Mouse (Mus musculus) NIH3T3 (cell line): ENCODE data around the gene Serpinb1c.
"Not testable (repeated sequence)": the region's sequence is repeated elsewhere in the genome, so short reads cannot be mapped to it uniquely, and the experiment has no call there.

Source experiments
- DNase-seq: peaks from one replicate; pipeline ENCODE4 v3.0.0-alpha.2; 2012; ENCODE audit warnings: low read depth

The Serpinb1c gene

GRCm38 (mm10) chr13:32898111-32898510 lies at the start of gene Serpinb1c:
Gene Serpinb1c, minus strand, starts transcription at chr13:32898211.
- DNase-seq: no peak

- peak; percentile 62 for DNase-seq
These were observed 41.2 kb upstream of the Serpinb1c start for GRCm38 (mm10) chr13:32939191-32939590.

- DNase-seq: not testable (repeated sequence)
These were observed 40.3 kb upstream of the Serpinb1c start for GRCm38 (mm10) chr13:32938275-32938674.

DNA sequence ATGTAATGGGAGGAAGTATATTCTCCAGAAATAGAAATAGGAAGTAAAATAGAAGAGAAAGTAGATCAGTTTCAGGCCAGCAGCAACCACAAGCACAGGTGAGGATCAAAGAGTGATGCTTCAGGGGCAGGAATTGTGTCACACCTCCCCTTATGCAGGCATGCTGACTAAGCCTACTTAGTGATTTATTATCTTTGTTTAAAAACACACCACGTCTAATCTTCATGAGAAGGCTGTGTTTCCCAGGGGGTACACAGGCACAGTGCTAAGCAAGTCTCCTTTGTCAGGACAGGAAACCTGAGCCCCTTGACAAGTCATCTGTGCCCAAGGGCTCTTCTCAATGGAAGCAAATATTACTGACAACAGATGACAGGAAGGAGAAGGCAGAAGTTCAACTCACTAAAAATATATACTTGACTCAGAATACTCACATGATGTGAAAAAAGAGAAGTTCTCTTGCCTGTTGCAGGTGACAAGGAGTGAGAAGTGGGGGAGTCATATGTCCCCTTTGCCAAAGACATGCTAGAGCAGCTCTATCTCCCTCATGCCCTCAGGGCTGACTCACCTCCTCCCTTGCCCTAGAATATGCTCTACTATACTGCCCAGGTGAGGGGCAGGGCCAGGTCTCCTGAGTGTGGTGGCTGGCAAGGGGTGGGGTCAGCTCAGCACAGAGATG lies 36.8 kb upstream of the Serpinb1c start:
- DNase-seq: no peak

- DNase-seq: no peak
These were observed 31.2 kb upstream of the Serpinb1c start for GRCm38 (mm10) chr13:32929107-32929750.

- peak; percentile 44 for DNase-seq
These were observed 29.2 kb upstream of the Serpinb1c start for GRCm38 (mm10) chr13:32927241-32927640.

DNA sequence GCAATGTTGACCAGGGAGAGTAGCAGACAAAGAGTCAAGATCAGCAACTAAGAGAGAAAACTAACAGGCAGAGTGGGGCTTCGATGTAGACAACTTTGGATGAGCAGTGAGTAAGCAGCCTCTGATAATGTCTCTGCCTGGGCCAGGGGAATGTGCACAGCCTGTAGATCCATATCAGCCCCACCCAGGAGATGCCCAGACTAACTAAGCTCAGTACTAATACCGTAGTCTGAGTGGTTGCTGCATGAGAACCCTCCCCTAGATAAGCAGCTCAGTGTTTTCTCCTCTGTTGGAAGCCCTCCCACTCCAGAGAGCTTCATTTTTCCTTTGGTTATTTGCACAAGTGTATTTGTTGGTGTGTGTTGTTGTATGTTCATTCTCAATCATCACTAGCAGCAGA lies 28.6 kb upstream of the Serpinb1c start:
- no peak for DNase-seq

DNA sequence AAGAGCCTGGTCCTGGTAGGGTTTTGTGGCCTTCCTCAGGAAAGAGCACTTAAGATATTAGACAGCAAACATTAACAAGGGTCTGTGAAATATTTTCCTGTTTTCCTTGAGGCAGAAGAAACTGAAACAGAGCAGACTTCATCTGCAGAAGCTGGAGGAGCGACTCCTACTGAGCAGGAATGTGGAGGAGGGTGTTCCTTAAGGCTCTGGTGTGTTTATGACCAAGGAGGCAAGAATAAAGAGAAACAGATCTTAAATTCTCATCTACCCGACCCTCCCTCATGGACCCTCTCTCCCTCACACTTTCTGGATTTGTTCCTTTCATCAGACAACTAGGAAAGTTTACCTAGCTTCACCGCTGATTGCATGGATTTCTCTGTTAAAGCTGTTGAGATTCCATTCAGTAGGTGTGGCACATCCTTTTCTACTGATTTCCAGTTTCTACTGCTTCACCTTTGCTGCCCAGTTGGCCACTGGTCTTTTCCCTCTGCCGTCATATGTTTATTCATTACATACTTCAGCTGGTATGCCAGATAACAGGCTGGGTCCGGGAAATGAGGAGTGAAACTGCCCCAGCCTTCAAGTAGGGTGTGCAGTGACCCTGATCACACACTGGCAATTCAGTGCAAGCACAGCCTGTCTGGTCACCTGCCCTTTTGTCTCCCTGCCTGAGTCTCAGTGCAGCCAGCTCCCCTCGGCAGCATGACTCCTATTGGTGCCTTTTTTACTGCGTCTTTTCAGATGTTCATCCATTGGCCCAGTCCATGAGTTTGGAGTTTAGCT lies 26.8 kb upstream of the Serpinb1c start:
- no peak for DNase-seq

DNA sequence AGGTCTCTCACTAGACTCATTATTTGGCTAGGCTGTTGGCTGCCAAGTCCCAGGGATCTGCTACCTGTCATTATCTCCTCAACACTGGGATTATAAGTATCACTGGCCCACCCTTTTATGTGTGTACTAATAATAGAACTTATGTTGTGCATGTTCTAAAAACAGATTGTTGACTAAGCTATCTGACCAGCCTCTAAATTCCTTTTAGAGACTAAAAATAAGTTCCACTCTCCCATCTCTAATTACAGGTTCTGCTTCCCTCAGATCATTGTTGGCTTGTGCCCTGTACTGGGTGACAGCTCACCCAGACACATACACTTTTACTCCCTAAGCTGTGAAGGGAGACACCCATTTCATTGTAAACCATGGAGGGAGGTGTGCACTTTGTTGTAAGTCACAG lies 24.6 kb upstream of the Serpinb1c start:
- no peak for DNase-seq

DNA sequence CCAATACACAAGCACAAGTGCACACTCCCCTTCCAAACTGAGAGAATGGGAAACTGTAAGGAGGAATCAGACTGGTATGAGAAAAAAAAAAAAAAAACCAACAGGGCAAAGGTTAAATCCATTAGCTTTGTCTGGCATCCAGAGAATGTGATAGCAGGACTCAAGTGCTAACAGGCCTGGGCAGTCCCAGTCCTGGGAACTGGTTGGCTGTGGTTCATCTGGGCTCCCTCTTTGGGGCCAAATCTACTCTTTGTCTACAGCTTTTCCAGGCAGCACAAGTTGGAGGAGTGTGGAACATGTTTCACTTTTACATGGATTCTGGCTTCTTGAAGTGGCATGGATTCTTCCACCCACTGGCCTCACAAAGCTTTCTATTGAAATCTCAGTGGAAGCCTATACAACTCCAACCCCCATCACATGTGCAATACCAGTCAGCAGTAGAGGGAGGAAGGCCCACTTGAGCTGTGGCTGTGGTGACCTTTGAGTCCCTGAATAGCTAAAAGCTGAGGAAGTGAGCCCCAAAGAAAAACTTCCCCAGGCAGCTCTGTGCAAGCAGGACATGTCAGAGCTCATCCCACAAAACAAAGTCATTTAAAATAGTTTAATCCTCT lies 14.9 kb upstream of the Serpinb1c start:
- DNase-seq: peak; percentile 56

- no peak for DNase-seq
These were observed 10.2 kb upstream of the Serpinb1c start for GRCm38 (mm10) chr13:32908182-32908581.

DNA sequence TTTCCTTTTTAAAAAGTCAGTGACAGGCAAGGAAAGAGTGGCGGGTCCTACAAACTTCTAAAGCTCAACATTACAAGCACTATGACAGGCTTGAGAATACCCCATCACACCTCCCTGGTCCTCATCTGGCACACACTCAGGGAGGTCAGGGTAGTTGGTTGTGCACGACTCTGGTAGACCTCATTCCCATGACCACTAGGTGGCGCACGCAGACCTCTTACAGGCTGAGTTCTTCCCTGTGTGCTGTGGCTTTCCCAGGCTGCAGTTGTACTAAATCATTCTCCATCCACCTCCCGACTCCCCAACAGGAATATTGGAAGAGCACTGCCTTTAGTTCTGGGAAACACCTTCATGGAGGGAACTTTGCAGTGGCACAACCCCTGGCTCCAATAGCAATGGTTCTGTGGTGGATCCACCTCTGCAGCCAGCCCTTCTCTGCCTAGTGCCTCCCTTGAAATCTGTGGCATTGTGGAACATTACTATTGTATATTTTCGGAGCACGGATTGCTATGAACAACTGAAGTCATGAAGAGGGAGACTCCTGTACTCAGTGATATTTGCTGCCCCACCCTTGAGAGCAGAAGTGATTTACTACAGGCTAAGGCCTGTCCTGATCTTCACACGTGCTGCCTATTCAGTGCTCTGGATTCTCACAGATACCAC lies 5.3 kb upstream of the Serpinb1c start:
- DNase-seq: peak; percentile 95

DNA sequence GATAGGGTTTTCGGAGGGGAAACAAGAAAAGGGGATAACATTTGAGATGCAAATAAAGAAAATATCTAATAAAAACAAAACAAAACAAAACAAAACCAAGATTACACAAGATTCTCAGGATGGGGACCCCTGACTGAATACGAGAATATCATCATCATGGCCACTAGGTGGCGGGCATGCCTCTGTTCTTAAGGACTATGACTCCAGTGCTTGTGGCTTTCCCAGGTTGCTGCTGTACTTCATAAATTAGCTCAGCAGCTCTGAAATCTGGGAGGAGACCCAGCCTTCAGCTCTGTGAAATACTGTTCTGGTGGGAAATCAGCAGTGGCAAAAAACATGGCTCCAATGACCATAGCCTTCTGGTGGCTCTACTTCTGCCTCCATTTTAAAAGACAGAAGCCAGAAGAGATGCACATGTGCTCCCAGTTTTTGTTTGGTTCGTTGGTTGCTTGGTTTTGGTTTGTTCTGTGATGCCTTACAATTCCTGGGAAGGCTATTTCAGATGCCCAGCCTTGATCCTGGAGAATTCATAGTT lies 4.5 kb upstream of the Serpinb1c start:
- peak; percentile 85 for DNase-seq

- DNase-seq: peak; percentile 59
These were observed 2.6 kb upstream of the Serpinb1c start for GRCm38 (mm10) chr13:32900639-32901038.

DNA sequence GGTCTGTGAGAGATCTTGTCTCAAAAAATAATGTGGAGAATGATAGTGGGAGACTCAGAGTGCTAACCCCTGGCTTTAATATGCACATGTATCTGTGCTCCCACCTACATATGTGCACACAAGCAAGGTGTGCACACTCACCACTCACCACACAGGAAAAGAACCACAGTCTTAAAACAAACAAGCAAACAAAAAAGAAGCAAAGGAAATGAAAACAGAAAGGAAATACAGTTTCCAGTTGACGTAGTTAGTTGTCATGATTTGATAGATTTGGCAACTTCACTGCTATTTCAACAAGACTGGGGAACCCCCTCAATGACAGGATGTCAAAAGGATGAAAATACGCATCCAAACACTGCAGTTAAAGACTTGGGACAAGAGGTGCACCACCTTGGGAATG lies 1.1 kb upstream of the Serpinb1c start:
- not testable (repeated sequence) for DNase-seq

GRCm38 (mm10) chr13:32896931-32897330 lies 1.1 kb downstream of the Serpinb1c start:
- DNase-seq: no peak

DNA sequence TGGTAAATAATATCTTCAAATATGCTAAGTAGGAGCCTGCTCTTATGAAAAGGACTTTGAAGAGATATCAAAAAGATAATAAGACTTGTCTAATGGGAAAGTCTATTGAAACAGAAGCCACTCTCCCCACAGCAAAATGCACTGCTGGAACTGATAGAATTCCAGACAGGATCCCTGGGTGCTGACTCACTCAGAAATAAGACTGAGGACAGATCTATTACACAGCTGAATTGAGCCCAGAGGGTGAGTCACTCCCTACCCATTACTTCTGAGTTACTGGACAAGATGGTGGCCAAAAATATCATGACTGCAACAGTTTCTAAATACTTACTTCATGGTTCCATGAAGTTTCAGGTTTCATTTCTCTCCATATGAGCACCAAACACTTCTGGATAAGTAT lies 13.3 kb downstream of the Serpinb1c start:
- peak; percentile 80 for DNase-seq

GRCm38 (mm10) chr13:32873862-32874261 lies 24.1 kb downstream of the Serpinb1c start:
- DNase-seq: no peak

- no peak for DNase-seq
These were observed 29.2 kb downstream of the Serpinb1c start for GRCm38 (mm10) chr13:32868843-32869242.

DNA sequence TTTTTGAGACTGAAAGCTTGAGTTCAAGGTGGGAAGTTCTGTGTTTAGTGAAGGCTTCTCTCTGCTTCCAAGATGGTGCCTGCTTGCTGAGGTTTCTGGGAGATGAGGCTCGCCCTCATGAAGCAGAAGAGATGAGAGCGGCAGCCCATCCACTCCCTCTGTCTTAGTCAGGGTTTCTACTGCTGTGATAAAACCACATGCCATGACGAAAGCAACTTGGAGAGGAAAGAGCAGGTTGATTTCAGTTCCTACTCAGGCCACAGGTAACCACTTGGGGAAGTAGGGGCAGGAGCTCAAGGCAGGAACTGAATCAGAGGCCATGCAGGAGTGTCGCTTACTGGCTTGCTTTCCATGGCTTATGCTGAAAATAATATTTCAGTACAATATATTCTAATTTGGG lies 29.8 kb downstream of the Serpinb1c start:
- DNase-seq: not testable (repeated sequence)

GRCm38 (mm10) chr13:32867030-32867429 lies 31.0 kb downstream of the Serpinb1c start:
- no peak for DNase-seq

- peak; percentile 88 for DNase-seq
These were observed 31.5 kb downstream of the Serpinb1c start for GRCm38 (mm10) chr13:32866484-32866883.
